Mouse (Mus musculus): ENCODE measurements around the gene Caprin1. TPM values are rescaled to one million over a fixed set of nuclear protein-coding genes. Genes with fewer than 3 reads are reported as not detected.

The Caprin1 gene
- total and polyA plus RNA-seq, 3 experiments, result 203 to 570 (median 513) TPM

GRCm38 (mm10) chr2:103838483-103838882 lies 41.0 kb upstream of the Caprin1 start:
- Histone ChIP-seq H3K36me3 (replicated peaks) (no peaks in the 10 kb centered on the region), H3K4me1 (ENCODE audit: insufficient read depth, low read depth, low read length) (peaks cover 8% of the 10 kb centered on the region), H3K4me3 (ENCODE audit: low read depth, low read length) (no peak overlapping the region), H3K27me3 (ENCODE audit: insufficient read depth, low read length) (0 out of 2 replicates have a peak, but pooled peaks cover 3% of the 10 kb centered on the region), H3K9me3 (replicated peaks) (no peaks in the 10 kb centered on the region)
- DNase-seq (ENCODE audit: low spot score) (no peak), ATAC-seq (ENCODE audit: extremely low read depth, insufficient number of reproducible peaks, low FRiP score, poor library complexity, severe bottlenecking) (no peak)
- TF ChIP-seq GATA2 (IDR thresholded peaks at IDR 0.05; ENCODE audit: borderline replicate concordance, low read depth, low read length) (no peak), GATA1 (IDR thresholded peaks at IDR 0.05; ENCODE audit: borderline replicate concordance, low read length) (no peak), TAL1 (conservative IDR thresholded peaks at IDR 0.05; ENCODE audit: low read depth, low read length) (no peak), POLR2AphosphoS5 (IDR thresholded peaks at IDR 0.05; ENCODE audit: insufficient replicate concordance, low read depth, low read length) (no peak), CTCF (IDR thresholded peaks at IDR 0.05; ENCODE audit: low read depth, low read length) (no peak)

GRCm38 (mm10) chr2:103837166-103837565 lies 39.7 kb upstream of the Caprin1 start:
- H3K36me3 ChIP-seq (replicated peaks), result no peaks in the 10 kb centered on the region
- no peaks in the 10 kb centered on the region for H3K9me3 ChIP-seq (replicated peaks)
- H3K27me3 ChIP-seq (ENCODE audit: insufficient read depth, low read length), result 0 out of 2 replicates have a peak, but pooled peaks cover 3% of the 10 kb centered on the region
- H3K4me1 ChIP-seq (ENCODE audit: insufficient read depth, low read depth, low read length), result peaks cover 9% of the 10 kb centered on the region
- no peak for DNase-seq (ENCODE audit: low spot score)
- no peak for TF ChIP-seq TAL1 (conservative IDR thresholded peaks at IDR 0.05; ENCODE audit: low read depth, low read length)
- TF ChIP-seq GATA1 (IDR thresholded peaks at IDR 0.05; ENCODE audit: borderline replicate concordance, low read length), result no peak
- TF ChIP-seq POLR2AphosphoS5 (IDR thresholded peaks at IDR 0.05; ENCODE audit: insufficient replicate concordance, low read depth, low read length), result no peak
- no peak for TF ChIP-seq GATA2 (IDR thresholded peaks at IDR 0.05; ENCODE audit: borderline replicate concordance, low read depth, low read length)
- TF ChIP-seq CTCF (IDR thresholded peaks at IDR 0.05; ENCODE audit: low read depth, low read length), result no peak
- H3K4me3 ChIP-seq (ENCODE audit: low read depth, low read length), result no peak overlapping the region
- ATAC-seq (ENCODE audit: extremely low read depth, insufficient number of reproducible peaks, low FRiP score, poor library complexity, severe bottlenecking), result no peak

DNA sequence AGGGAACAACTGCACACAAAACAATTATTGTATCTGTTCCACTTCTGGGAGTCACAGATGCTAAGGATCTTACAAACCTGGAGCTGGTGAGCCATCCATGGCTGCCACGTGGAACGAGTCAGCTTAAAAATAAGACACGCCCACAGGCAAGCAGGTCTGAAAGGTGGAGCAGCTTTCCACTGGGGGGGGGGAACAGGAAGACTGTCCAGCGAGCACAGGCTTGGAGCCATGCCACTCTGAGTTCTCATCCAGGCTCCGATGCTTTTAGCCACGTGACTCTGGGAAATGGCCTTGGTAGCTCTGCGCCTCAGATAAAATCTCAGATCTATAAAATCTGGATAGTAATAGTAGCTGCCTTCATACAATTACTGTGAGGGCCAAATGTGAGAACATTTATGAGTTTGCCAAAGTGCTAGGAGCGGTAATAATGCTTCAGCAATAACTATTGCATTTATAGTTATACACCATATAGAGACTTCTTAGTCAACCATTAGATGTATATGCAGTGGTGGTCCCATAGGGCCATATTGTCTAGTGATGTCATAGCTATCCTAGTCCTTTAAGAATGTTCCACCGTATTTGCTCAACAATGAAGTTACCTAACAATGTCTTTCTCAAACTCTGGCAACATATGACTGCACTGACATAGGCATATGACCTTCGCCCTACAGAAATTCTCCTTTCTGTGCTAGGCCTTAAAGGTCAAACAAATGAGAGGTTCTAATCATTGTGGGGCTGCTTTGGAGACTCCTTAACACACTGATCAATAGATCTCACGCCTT lies 38.4 kb upstream of the Caprin1 start:
- H3K4me1 ChIP-seq (ENCODE audit: insufficient read depth, low read depth, low read length), result peaks cover 9% of the 10 kb centered on the region
- DNase-seq (ENCODE audit: low spot score), result no peak
- TF ChIP-seq CTCF (IDR thresholded peaks at IDR 0.05; ENCODE audit: low read depth, low read length), result no peak
- no peak for TF ChIP-seq GATA1 (IDR thresholded peaks at IDR 0.05; ENCODE audit: borderline replicate concordance, low read length)
- no peak for TF ChIP-seq POLR2AphosphoS5 (IDR thresholded peaks at IDR 0.05; ENCODE audit: insufficient replicate concordance, low read depth, low read length)
- TF ChIP-seq GATA2 (IDR thresholded peaks at IDR 0.05; ENCODE audit: borderline replicate concordance, low read depth, low read length), result no peak
- TF ChIP-seq TAL1 (conservative IDR thresholded peaks at IDR 0.05; ENCODE audit: low read depth, low read length), result no peak

DNA sequence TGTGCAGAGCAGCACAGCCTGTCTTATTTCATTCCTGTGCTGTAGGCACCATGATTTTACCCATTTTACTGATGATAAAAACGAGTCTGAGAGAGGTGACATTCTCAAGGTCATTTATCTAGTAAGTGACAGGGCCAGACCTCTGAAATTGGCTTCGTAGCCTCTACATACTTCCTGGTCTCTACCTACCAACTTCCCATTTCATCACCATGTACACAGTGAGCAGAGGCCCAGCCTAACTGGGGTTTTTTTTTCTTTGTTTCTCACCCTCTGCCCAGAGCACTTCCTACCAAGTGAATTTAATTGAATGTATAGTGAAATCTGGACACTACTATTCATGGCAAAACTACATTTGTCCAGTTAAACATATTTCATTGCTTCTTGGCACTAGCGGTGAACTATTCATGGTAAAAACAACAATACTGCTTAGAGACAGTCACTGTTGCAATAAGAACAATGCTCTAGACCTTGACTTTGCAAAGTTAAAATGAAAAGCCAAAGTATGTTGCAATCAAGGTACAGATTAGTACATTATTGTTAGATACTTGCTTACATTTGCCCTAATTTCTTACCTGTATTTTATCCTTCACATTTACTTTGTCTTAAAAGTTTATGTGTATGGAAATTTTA lies 36.5 kb upstream of the Caprin1 start:
- H3K36me3 ChIP-seq (replicated peaks), result no peaks in the 10 kb centered on the region
- no peaks in the 10 kb centered on the region for H3K9me3 ChIP-seq (replicated peaks)
- no peak for TF ChIP-seq POLR2AphosphoS5 (IDR thresholded peaks at IDR 0.05; ENCODE audit: insufficient replicate concordance, low read depth, low read length)
- no peak for TF ChIP-seq GATA2 (IDR thresholded peaks at IDR 0.05; ENCODE audit: borderline replicate concordance, low read depth, low read length)
- no peak for TF ChIP-seq CTCF (IDR thresholded peaks at IDR 0.05; ENCODE audit: low read depth, low read length)
- TF ChIP-seq GATA1 (IDR thresholded peaks at IDR 0.05; ENCODE audit: borderline replicate concordance, low read length), result no peak
- TF ChIP-seq TAL1 (conservative IDR thresholded peaks at IDR 0.05; ENCODE audit: low read depth, low read length), result no peak
- H3K27me3 ChIP-seq (ENCODE audit: insufficient read depth, low read length), result 0 out of 2 replicates have a peak, but pooled peaks cover 3% of the 10 kb centered on the region
- ATAC-seq (ENCODE audit: extremely low read depth, insufficient number of reproducible peaks, low FRiP score, poor library complexity, severe bottlenecking) (no peak), DNase-seq (ENCODE audit: low spot score) (no peak)
- H3K4me3 ChIP-seq (ENCODE audit: low read depth, low read length), result no peak overlapping the region
- H3K4me1 ChIP-seq (ENCODE audit: insufficient read depth, low read depth, low read length), result peaks cover 18% of the 10 kb centered on the region

More for the DNA sequence above, 38.4 kb upstream of the Caprin1 start:
- 0 out of 2 replicates have a peak, but pooled peaks cover 3% of the 10 kb centered on the region for H3K27me3 ChIP-seq (ENCODE audit: insufficient read depth, low read length)
- no peaks in the 10 kb centered on the region for H3K9me3 ChIP-seq (replicated peaks)
- ATAC-seq (ENCODE audit: extremely low read depth, insufficient number of reproducible peaks, low FRiP score, poor library complexity, severe bottlenecking), result no peak
- H3K36me3 ChIP-seq (replicated peaks), result no peaks in the 10 kb centered on the region
- H3K4me3 ChIP-seq (ENCODE audit: low read depth, low read length), result no peak overlapping the region

DNA sequence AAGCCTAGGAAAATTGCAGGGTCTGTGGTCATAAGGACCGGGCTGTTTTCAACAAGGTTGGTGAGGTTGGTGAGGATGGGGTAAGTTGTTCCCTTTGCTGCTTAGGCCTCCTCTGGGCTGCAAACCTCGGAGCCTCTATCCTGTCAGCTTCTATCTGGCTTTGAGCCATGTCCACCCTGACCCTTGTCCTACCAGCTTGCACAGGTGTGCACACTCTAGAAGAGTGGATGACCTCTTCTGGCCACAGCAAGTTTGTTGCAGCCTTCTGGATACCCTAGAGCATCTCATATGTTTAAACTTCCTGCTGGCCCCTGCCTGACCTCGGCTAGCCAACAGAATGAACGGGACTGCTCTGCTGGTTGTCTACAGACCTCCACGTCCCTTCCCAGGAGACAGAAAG lies 35.5 kb upstream of the Caprin1 start:
- H3K4me1 ChIP-seq (ENCODE audit: insufficient read depth, low read depth, low read length), result peaks cover 22% of the 10 kb centered on the region
- no peak for ATAC-seq (ENCODE audit: extremely low read depth, insufficient number of reproducible peaks, low FRiP score, poor library complexity, severe bottlenecking)

GRCm38 (mm10) chr2:103828900-103829299 lies 31.5 kb upstream of the Caprin1 start:
- Histone ChIP-seq H3K27me3 (ENCODE audit: insufficient read depth, low read length) (no peaks in the 10 kb centered on the region), H3K9me3 (replicated peaks) (no peaks in the 10 kb centered on the region), H3K4me3 (ENCODE audit: low read depth, low read length) (no peak overlapping the region), H3K4me1 (ENCODE audit: insufficient read depth, low read depth, low read length) (peaks cover 29% of the 10 kb centered on the region), H3K36me3 (replicated peaks) (no peaks in the 10 kb centered on the region)
- DNase-seq (ENCODE audit: low spot score) (no peak), ATAC-seq (ENCODE audit: extremely low read depth, insufficient number of reproducible peaks, low FRiP score, poor library complexity, severe bottlenecking) (peak; percentile 60)
- TF ChIP-seq TAL1 (conservative IDR thresholded peaks at IDR 0.05; ENCODE audit: low read depth, low read length), result no peak
- no peak for TF ChIP-seq POLR2AphosphoS5 (IDR thresholded peaks at IDR 0.05; ENCODE audit: insufficient replicate concordance, low read depth, low read length)
- no peak for TF ChIP-seq GATA1 (IDR thresholded peaks at IDR 0.05; ENCODE audit: borderline replicate concordance, low read length)
- no peak for TF ChIP-seq GATA2 (IDR thresholded peaks at IDR 0.05; ENCODE audit: borderline replicate concordance, low read depth, low read length)
- TF ChIP-seq CTCF (IDR thresholded peaks at IDR 0.05; ENCODE audit: low read depth, low read length), result no peak

More for the DNA sequence above, 35.5 kb upstream of the Caprin1 start:
- Histone ChIP-seq H3K27me3 (ENCODE audit: insufficient read depth, low read length) (0 out of 2 replicates have a peak, but pooled peaks cover 3% of the 10 kb centered on the region), H3K36me3 (replicated peaks) (no peaks in the 10 kb centered on the region), H3K4me3 (ENCODE audit: low read depth, low read length) (no peak overlapping the region), H3K9me3 (replicated peaks) (no peaks in the 10 kb centered on the region)
- DNase-seq (ENCODE audit: low spot score), result no peak
- no peak for TF ChIP-seq GATA2 (IDR thresholded peaks at IDR 0.05; ENCODE audit: borderline replicate concordance, low read depth, low read length)
- TF ChIP-seq POLR2AphosphoS5 (IDR thresholded peaks at IDR 0.05; ENCODE audit: insufficient replicate concordance, low read depth, low read length), result no peak
- TF ChIP-seq CTCF (IDR thresholded peaks at IDR 0.05; ENCODE audit: low read depth, low read length), result no peak
- no peak for TF ChIP-seq GATA1 (IDR thresholded peaks at IDR 0.05; ENCODE audit: borderline replicate concordance, low read length)
- no peak for TF ChIP-seq TAL1 (conservative IDR thresholded peaks at IDR 0.05; ENCODE audit: low read depth, low read length)
